Mouse (Mus musculus): ENCODE results near the gene Med20.
A peak's percentile ranks its signal among the peaks of the same experiment; 100 is the strongest.

Gene Med20

DNA sequence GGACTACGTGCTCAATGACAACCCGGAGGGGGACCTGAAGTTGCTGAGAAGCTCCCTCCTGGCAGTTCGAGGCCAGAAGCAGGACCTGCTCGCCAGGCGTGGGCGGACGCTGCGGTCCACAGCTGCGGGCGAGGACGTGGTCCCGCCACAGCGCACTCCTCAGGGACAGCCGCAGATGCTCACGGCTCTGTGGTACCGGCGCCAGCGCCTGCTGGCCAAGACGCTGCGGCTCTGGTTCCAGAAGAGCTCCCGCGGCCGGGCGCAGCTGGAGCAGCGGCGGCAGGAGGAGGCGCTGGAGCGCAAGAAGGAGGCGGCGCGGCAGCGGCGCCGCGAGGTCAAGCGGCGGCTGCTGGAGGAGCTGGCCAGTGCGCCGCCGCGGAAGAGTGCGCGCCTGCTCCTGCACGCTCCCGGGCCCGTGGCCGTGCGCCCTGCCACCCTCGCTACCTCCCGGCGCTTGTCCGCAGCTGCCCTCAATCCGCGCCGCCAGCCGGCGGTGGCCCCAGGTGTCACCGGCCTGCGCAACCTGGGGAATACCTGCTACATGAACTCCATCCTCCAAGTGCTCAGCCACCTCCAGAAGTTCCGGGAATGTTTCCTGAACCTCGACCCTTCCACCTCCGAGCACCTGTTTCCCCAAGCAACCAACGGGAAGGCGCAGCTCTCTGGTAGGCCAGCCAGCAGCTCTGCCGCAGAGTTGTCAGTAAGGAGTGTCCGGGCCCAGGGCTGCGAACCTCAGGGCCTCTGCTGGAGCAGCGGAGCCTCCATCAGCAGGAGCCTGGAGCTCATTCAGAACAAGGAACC is 61.1 kb downstream of the Med20 start:
- peak; percentile 70 for DNase-seq (ENCODE audit: low read depth, low spot score)
